Mouse (Mus musculus): ENCODE data around the gene Ccdc58. TPM values are rescaled to one million over a fixed set of nuclear protein-coding genes. Genes with fewer than 3 reads are reported as not detected.
"Not testable (repeated sequence)": the region's sequence is repeated elsewhere in the genome, so short reads cannot be mapped to it uniquely, and the experiment has no call there.

Gene Ccdc58
- polyA plus RNA-seq, 3 experiments from 2014 or later = 31.1 to 34.2 (median 31.7) TPM

GRCm38 (mm10) chr16:36079916-36080315 is 8.4 kb downstream of the Ccdc58 start:
- ATAC-seq = no peak

GRCm38 (mm10) chr16:36087846-36088245 is 16.4 kb downstream of the Ccdc58 start:
- ATAC-seq = no peak

GRCm38 (mm10) chr16:36089065-36089464 is 17.6 kb downstream of the Ccdc58 start:
- ATAC-seq = no peak

- no peak for ATAC-seq
Observed at GRCm38 (mm10) chr16:36089850-36090616, 18.5 kb downstream of the Ccdc58 start.

- ATAC-seq = no peak
Observed at GRCm38 (mm10) chr16:36090785-36091509, 19.5 kb downstream of the Ccdc58 start.

GRCm38 (mm10) chr16:36094079-36094478 is 22.6 kb downstream of the Ccdc58 start:
- ATAC-seq = no peak

- not testable (repeated sequence) for ATAC-seq
Observed at GRCm38 (mm10) chr16:36097813-36098499, 26.5 kb downstream of the Ccdc58 start.

GRCm38 (mm10) chr16:36101526-36101925 is 30.0 kb downstream of the Ccdc58 start:
- ATAC-seq = no peak

GRCm38 (mm10) chr16:36102211-36102610 is 30.7 kb downstream of the Ccdc58 start:
- ATAC-seq = no peak

- not testable (repeated sequence) for ATAC-seq
Observed at GRCm38 (mm10) chr16:36111486-36111885, 40.0 kb downstream of the Ccdc58 start.

GRCm38 (mm10) chr16:36115751-36116150 is 44.3 kb downstream of the Ccdc58 start:
- ATAC-seq = not testable (repeated sequence)

GRCm38 (mm10) chr16:36128092-36128491 is 56.6 kb downstream of the Ccdc58 start:
- no peak for ATAC-seq

- ATAC-seq = no peak
Observed at GRCm38 (mm10) chr16:36131141-36131540, 59.7 kb downstream of the Ccdc58 start, which contains the start of gene Csta1. Gene Csta1 (minus strand): TSS chr16:36131241.

- ATAC-seq = no peak
Observed at GRCm38 (mm10) chr16:36138201-36138600, 66.7 kb downstream of the Ccdc58 start.

Other genes with a start within 250 kb of the Ccdc58 start
- 10 to 100 TPM; 36.0 to 48.6 (median 36.6) TPM for gene Parp14, start 200.1 kb upstream of the Ccdc58 start, polyA plus RNA-seq (2017; shearing (Covaris generic))
- gene Parp9, start 133.2 kb upstream of the Ccdc58 start, polyA plus RNA-seq (2017; shearing (Covaris generic)) = 10 to 100 TPM; 62.4 to 76.7 (median 76.5) TPM
- 10 to 100 TPM; 47.2 to 59.8 (median 52.9) TPM for gene Dtx3l, start 132.5 kb upstream of the Ccdc58 start, polyA plus RNA-seq (2017; shearing (Covaris generic))
- gene Kpna1, start 92.9 kb upstream of the Ccdc58 start, polyA plus RNA-seq (2017; shearing (Covaris generic)) = 10 to 100 TPM; 39.8 to 41.2 (median 40.9) TPM
- 1 to 10 TPM; 7.2 to 9.7 (median 7.3) TPM for gene Wdr5b, start 30.5 kb upstream of the Ccdc58 start, polyA plus RNA-seq (2017; shearing (Covaris generic))
- 100 to 1,000 TPM in 2 of 3 experiments, 10 to 100 TPM in 1; 88.8 to 114 (median 113) TPM for gene Fam162a, start 91 bp upstream of the Ccdc58 start, polyA plus RNA-seq (2017; shearing (Covaris generic))
- gene Csta1, start 59.6 kb downstream of the Ccdc58 start, polyA plus RNA-seq (2017; shearing (Covaris generic)) = under 1 TPM in 1 of 3 experiments, not detected in 2; 0.34 TPM
- not detected for gene Stfa2l1, start 85.1 kb downstream of the Ccdc58 start, polyA plus RNA-seq (2017; shearing (Covaris generic))
- gene Gm5483, start 112.5 kb downstream of the Ccdc58 start, polyA plus RNA-seq (2017; shearing (Covaris generic)) = not detected
- gene Gm5416, start 138.7 kb downstream of the Ccdc58 start, polyA plus RNA-seq (2017; shearing (Covaris generic)) = not detected
- 1 to 10 TPM in 1 of 3 experiments, under 1 TPM in 1, not detected in 1; 0.59 to 1.1 TPM for gene 2010005H15Rik, start 149.8 kb downstream of the Ccdc58 start, polyA plus RNA-seq (2017; shearing (Covaris generic))
- not detected for gene Stfa1, start 205.3 kb downstream of the Ccdc58 start, polyA plus RNA-seq (2017; shearing (Covaris generic))

Measured in inflammation-experienced regulatory T-cells, adult 6 months (primary cell).